Mouse (Mus musculus) lung, adult 2 months (tissue): Measurements from ENCODE around the gene Acer1.

ENCODE experiments used
- CTCF ChIP-seq: fragments of 200-500 bp; IDR thresholded peaks from 2 replicates; pipeline ENCODE4 v1.5.1; 2011; ENCODE audit warnings: mild to moderate bottlenecking, low read length, control low read depth; ENCODE audit not compliant: insufficient read depth
- POLR2A ChIP-seq: fragments of 200-500 bp; IDR thresholded peaks from 2 replicates; pipeline ENCODE4 v1.6.1; 2011; ENCODE audit warnings: low read depth, mild to moderate bottlenecking, control low read depth, low read length, borderline replicate concordance; ENCODE audit errors: extremely low read depth

GRCm38 (mm10) chr17:56974708-56975240 is 7.2 kb downstream of the Acer1 start:
- TF ChIP-seq CTCF (no peak), POLR2A (no peak)
